Mouse (Mus musculus) urinary bladder, postnatal 4 days (tissue): Measurements from ENCODE around the gene Gm15091.
"Not testable (repeated sequence)": the region's sequence is repeated elsewhere in the genome, so short reads cannot be mapped to it uniquely, and the experiment has no call there.

Experiments
- DNase-seq, 2 experiments: peaks; one replicate each; pipeline ENCODE4 v3.0.0; 2021 to 2022; ENCODE audit warnings: low spot score in 2 of 2

Gm15091 gene

DNA sequence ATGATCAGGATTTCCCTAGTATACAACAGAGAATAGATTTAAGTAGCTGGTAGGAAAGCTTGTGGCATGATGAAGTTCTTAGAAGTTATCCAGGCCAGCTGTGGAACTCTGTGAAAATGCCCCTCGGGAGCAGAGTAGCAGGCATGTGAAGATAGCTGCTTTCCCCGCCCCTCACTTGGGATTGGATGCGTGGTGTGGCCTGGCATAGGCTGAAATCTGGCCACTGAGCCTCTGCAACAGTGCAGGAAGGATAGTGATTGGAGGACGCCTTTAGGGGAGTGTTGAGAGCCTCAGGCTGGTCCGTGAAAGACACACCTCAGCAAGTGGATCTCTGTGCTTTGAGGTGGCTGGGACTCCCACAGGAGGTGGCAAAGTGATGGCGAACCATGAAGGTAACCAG is at the start of gene Gm15091:
Gm15091 (plus strand) TSS at position 301 of the 400 bp plus-strand sequence.
- not testable (repeated sequence) for DNase-seq
